Mouse (Mus musculus): ENCODE results near the gene Lats2.

- TF ChIP-seq CTCF (IDR thresholded peaks at IDR 0.05; ENCODE audit: low read depth), result no peak
- no peak for TF ChIP-seq EP300 (IDR thresholded peaks at IDR 0.05; ENCODE audit: low read depth)
Measured at GRCm38 (mm10) chr14:57712884-57713283, 45.3 kb downstream of the Lats2 start.

All from liver, embryonic 14.5 days (tissue).